Mouse (Mus musculus) 3T3-L1 (cell line): ENCODE results near the gene Bphl.

Experiments used
- DNase-seq: peaks from one replicate; pipeline ENCODE4 v3.0.0-alpha.2; 2015; ENCODE audit warnings: low read depth, low spot score

Bphl gene

GRCm38 (mm10) chr13:34120536-34120935 lies 83.1 kb downstream of the Bphl start:
- DNase-seq: no peak
